Mouse (Mus musculus) megakaryocyte, embryonic 14.5 days (primary cell): Measurements from ENCODE around the gene Safb. TPM values are rescaled to one million over a fixed set of nuclear protein-coding genes. Genes with fewer than 3 reads are reported as not detected.

Experiments used
- H3K27me3 ChIP-seq: replicated peaks from 2 replicates; pipeline ENCODE3; 2012; ENCODE audit warnings: inconsistent platforms
- H3K36me3 ChIP-seq: replicated peaks from 2 replicates; pipeline ENCODE3; 2012; ENCODE audit warnings: low read length, inconsistent platforms, mixed read lengths
- H3K4me1 ChIP-seq: 2 replicates; pipeline ENCODE4 v1.6.1; 2012; ENCODE audit warnings: inconsistent platforms
- H3K4me3 ChIP-seq: replicated peaks from 2 replicates; pipeline ENCODE3; 2012; ENCODE audit warnings: moderate library complexity, mild to moderate bottlenecking, inconsistent platforms
- H3K9me3 ChIP-seq: 2 replicates; pipeline ENCODE4 v1.6.1; 2012; ENCODE audit warnings: inconsistent platforms
- FLI1 ChIP-seq: IDR thresholded peaks from 2 replicates; pipeline ENCODE4 v1.6.1; 2012; ENCODE audit warnings: low read length, inconsistent platforms, mixed read lengths
- GATA1 ChIP-seq: IDR thresholded peaks from 3 replicates; pipeline ENCODE4 v1.6.1; 2012; ENCODE audit warnings: mixed read lengths, low read length, inconsistent platforms, borderline replicate concordance
- polyA plus RNA-seq: library from polyadenylated mRNA; stranded (reverse); fragments of >175 nt; gene quantifications from 2 replicates; pipeline ENCODE4 v1.2.3, GENCODE M21; 2012; ENCODE audit warnings: low replicate concordance; ENCODE audit not compliant: insufficient read depth

Safb gene
- polyA plus RNA-seq, 1 experiment = 79.6 TPM

DNA sequence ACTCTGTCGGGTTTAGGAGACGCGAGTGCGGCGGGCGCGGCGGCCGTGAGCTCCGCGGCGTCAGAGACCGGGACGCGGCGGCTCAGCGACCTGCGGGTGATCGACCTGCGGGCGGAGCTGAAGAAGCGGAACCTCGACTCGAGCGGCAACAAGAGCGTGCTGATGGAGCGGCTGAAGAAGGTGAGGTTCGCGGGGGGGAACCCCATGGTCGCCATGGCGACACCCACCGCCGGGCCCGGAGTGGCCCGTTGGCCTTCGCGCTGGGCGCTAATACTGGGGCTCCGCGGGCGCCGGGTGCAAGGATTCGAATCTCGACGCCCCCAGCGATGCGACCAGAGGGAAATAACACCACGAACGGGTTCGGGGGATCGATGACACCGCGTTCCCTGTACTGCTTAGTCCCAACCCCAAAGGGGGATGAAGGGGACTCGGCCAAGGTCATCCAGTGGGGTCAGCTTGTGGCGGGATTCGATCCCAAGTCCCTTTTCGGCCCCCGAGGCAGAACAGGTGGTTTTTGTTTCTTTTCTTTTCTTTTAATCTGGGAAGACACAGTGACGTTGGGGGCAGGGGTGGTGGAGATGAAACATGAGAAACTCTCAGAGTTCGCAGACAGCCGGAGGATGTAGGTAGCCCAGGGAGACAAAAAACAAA, 671 bp downstream of the Safb start:
- Histone ChIP-seq H3K36me3 (peaks cover 74% of the 10 kb centered on the region), H3K4me1 (peaks cover 77% of the 10 kb centered on the region), H3K27me3 (no peaks in the 10 kb centered on the region), H3K9me3 (no peaks in the 10 kb centered on the region), H3K4me3 (peak overlapping the region; percentile 99)
- TF ChIP-seq FLI1 = no peak

DNA sequence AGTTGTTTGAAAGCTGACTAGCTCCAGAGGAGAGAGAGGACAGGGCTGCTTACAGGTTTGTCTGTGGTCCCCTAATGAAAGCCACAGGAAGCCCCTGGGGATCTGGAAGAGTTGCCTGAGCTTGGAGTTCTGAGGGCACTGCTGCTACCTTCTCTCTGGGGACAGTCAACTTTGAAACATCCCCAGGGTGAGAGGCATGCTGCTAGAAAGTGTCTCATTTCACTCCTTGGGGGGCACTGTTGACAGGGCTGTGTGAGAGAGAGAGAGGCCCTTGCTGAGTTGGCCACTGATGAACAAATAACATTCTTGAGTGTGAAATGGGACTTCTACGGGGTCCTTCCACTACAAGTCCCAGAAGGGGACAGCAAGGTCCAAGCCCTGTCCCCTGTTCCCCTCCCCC, 3.1 kb downstream of the Safb start:
- no peaks in the 10 kb centered on the region for H3K9me3 ChIP-seq
- H3K27me3 ChIP-seq = no peaks in the 10 kb centered on the region
- peaks cover 77% of the 10 kb centered on the region for H3K4me1 ChIP-seq
- TF ChIP-seq GATA1 = no peak
- no peak for TF ChIP-seq FLI1
- peaks cover 74% of the 10 kb centered on the region for H3K36me3 ChIP-seq
- H3K4me3 ChIP-seq = peak overlapping the region; percentile 12

DNA sequence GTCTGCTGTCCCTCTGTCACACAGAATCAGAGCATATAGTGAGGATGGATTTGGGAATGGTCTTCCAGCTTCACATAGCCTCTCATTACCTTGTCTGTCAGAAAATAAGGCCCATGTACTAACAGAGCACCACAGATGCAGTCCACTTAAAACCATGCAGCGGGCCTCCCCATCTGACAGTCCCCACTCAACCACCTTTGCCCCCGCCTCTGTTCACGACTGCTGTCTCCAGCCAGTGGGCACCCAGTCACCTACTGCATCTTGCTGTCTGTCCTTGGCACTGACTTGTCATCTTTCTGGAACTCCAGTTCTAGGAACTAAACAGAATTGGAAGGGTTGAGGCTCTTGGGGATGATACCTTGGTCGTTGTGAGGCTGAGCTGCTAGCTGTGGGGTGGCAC, 4.3 kb downstream of the Safb start:
- Histone ChIP-seq H3K9me3 (no peaks in the 10 kb centered on the region), H3K27me3 (no peaks in the 10 kb centered on the region), H3K36me3 (peaks cover 78% of the 10 kb centered on the region), H3K4me3 (peak overlapping the region; percentile 15), H3K4me1 (peaks cover 79% of the 10 kb centered on the region)
- TF ChIP-seq GATA1 (no peak), FLI1 (no peak)

DNA sequence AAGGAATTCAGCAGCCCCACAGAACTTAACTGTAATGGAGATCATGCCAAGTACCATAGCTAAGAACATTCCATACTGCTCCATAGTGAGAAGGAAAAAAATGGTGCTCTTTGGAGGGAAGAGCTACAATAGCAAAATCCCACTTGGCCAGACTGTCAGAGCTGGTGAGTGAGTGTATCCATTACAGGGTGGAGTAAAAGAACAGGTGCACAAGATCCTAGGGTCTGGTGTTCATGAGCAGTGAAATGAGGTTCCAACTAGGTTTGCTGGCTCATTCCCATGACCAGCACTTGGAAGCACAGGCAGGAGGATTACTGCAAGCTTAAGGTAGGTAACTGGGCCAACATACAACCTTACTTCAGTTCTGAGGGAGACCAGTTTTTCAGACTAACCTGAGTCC, 7.9 kb downstream of the Safb start:
- H3K36me3 ChIP-seq = peaks cover 100% of the 10 kb centered on the region
- H3K27me3 ChIP-seq = no peaks in the 10 kb centered on the region
- TF ChIP-seq GATA1 (no peak), FLI1 (no peak)
- no peak overlapping the region for H3K4me3 ChIP-seq
- H3K4me1 ChIP-seq = peaks cover 64% of the 10 kb centered on the region
- H3K9me3 ChIP-seq = no peaks in the 10 kb centered on the region

DNA sequence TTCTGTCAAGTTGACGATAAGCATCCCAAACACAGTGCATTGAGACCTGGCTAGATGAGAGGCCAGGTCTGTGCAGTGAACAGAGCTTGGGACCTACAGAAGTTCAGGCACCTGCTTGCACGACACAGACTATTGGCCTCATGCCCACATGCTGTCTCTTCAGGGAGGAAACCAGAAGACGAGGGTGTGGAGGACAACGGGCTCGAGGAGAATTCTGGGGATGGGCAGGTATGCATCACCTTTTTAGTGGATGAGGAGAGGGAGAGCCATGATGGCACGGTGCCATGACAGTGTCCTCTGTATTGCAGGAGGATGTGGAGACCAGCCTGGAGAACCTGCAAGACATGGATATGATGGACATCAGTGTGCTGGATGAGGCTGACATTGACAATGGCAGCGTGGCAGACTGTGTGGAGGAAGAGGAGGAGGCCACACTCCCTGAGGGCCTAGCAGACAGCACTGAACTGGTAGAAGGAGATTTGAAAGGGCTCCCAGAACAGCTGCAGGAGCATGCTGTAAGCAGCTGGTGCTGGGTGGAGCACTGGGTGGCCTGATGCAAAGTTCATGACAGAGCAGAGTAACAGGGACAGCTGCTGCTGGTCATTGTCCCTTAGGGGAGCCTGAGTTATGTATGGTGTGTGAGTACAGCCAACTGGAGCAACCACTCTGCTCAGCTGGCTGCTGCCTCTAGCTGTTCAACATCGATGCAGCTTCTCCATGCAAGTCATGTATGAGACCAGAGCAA, 9.1 kb downstream of the Safb start:
- Histone ChIP-seq H3K9me3 (no peaks in the 10 kb centered on the region), H3K36me3 (peaks cover 97% of the 10 kb centered on the region), H3K4me3 (peak overlapping the region; percentile 29), H3K27me3 (no peaks in the 10 kb centered on the region), H3K4me1 (peaks cover 52% of the 10 kb centered on the region)
- TF ChIP-seq FLI1 = no peak
- no peak for TF ChIP-seq GATA1

DNA sequence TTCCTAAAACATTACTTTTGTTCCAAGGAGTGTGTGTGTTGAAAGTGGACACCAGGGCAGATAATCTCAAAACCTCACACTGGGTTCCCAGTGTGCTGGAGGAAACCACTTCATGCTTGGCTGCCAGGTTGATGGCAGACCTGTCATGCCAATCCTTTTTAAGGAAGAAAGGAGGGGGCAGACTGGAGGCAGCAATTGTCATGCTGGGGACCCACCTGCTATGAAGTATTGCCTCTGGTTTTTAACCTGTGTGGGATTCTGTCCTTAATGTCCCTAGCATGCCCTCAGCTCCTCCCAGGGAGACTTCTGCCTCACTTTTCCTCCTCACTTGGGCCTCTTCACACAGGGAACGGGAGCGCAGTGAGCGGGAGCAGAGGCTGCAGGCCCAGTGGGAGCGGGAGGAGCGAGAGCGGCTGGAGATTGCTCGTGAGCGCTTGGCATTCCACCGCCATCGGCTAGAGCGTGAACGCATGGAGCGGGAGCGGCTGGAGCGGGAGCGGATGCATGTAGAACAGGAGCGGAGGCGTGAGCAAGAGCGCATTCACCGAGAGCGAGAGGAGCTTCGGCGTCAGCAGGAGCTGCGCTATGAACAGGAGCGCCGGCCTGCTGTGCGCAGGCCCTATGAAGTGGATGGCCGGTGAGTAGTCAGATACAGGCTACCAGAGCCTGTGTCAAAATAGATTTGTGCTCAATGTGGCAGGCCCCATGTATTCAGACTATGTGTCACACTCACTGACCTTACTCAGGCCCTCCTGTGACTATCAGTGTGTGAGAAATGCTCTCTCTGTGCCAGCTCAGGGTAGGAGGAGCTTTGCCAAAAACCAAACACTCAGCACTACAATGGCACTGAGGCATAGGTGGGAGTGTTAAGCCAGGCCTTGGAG, 18.8 kb downstream of the Safb start:
- Histone ChIP-seq H3K4me1 (peaks cover 25% of the 10 kb centered on the region), H3K9me3 (no peaks in the 10 kb centered on the region), H3K4me3 (no peak overlapping the region), H3K36me3 (peaks cover 94% of the 10 kb centered on the region), H3K27me3 (no peaks in the 10 kb centered on the region)
- no peak for TF ChIP-seq FLI1
- no peak for TF ChIP-seq GATA1

DNA sequence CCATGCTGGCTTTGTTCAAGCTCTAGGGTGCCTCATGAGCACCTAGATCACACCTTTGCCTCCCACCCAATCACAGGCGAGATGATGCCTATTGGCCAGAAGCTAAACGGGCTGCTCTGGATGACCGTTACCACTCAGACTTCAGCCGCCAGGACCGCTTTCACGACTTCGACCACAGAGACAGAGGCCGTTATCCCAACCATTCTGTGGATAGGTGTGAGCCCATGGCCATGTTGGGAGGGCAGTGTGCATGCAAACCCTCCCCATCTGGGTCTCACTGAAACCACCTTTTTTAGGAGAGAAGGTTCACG, 19.4 kb downstream of the Safb start:
- H3K4me3 ChIP-seq = no peak overlapping the region
- peaks cover 92% of the 10 kb centered on the region for H3K36me3 ChIP-seq
- H3K9me3 ChIP-seq = no peaks in the 10 kb centered on the region
- TF ChIP-seq GATA1 (no peak), FLI1 (no peak)
- H3K27me3 ChIP-seq = no peaks in the 10 kb centered on the region
- H3K4me1 ChIP-seq = peaks cover 31% of the 10 kb centered on the region

DNA sequence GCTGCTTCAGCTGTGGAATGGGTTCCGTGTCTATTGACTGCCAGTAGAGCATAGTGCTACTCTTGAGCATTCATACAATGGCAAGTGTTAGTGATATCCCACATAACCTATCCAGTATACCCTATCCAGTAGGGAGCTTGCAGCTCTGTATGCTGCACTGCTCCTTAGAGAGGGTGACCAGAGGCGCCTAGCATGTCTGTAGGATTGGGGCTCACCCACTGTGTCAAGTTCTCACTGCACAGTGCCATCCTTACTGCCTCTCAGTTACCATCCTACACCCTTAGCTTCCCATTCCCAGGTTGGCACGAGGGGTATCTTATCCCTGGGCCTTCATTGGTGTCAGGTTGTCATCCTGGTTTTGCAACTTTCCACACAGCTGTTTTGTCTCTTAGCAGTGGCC, 19.8 kb downstream of the Safb start:
- Histone ChIP-seq H3K4me1 (peaks cover 31% of the 10 kb centered on the region), H3K4me3 (no peak overlapping the region), H3K27me3 (no peaks in the 10 kb centered on the region), H3K9me3 (no peaks in the 10 kb centered on the region), H3K36me3 (peaks cover 88% of the 10 kb centered on the region)
- TF ChIP-seq GATA1 (no peak), FLI1 (no peak)

DNA sequence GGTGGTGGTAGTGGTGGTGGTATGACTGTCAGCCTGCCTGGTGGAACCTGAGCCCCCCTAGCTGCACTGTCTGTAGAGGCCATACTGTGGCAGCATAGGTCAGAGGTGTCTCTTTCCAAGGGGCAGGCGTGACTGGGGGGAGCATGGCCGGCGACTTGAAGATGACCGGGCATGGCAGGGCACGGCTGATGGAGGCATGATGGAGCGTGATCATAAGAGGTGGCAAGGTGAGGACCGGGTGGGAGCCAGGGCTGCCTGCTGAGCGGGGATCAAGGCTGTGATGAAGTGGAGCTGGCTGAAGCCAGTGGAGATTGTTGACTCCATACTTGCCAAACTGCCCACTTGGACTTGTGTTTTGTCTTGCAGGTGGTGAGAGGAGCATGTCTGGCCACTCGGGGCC, 20.8 kb downstream of the Safb start:
- Histone ChIP-seq H3K27me3 (no peaks in the 10 kb centered on the region), H3K4me1 (peaks cover 36% of the 10 kb centered on the region), H3K4me3 (peak overlapping the region; percentile 53), H3K9me3 (no peaks in the 10 kb centered on the region), H3K36me3 (peaks cover 78% of the 10 kb centered on the region)
- TF ChIP-seq FLI1 (no peak), GATA1 (no peak)
